ENCODE assay signal across 8 mouse cellular contexts in genomic region chr8:122474951-122475560, GRCm38 (mm10). TPM values are rescaled to one million over a fixed set of nuclear protein-coding genes. Genes with fewer than 3 reads are reported as not detected.
A peak's percentile ranks its signal among the peaks of the same experiment; 100 is the strongest.
DNase-seq lines count a peak whose midpoint lies in the region; ATAC-seq and TF ChIP-seq lines count a peak whose summit lies in the region.

No protein-coding gene starts in this region.

- H3K27ac ChIP-seq in bone marrow, adult 2 months (ENCODE audit: control insufficient read depth, insufficient read depth, low read depth, low read length, poor library complexity), result peak overlapping the region; percentile 94
- H3K27ac ChIP-seq in forebrain, embryonic 10.5 days, result peak overlapping the region; percentile 91
- peak overlapping the region; percentile 89 for H3K27ac ChIP-seq in hindbrain, embryonic 15.5 days (replicated peaks)
- peak overlapping the region; percentile 58; the same call in 1 of the 2 replicates for H3K27ac ChIP-seq in limb, embryonic 13.5 days
- H3K27ac ChIP-seq in midbrain, embryonic 14.5 days (replicated peaks; ENCODE audit: low read depth, low read length), result no peak overlapping the region

- peaks cover 10% of the 10 kb centered on the region; the same call in 1 of the 2 replicates for H3K4me1 ChIP-seq in bone marrow, adult 2 months (ENCODE audit: control insufficient read depth, insufficient read depth, low read length)
- peaks cover 31% of the 10 kb centered on the region for H3K4me1 ChIP-seq in forebrain, embryonic 10.5 days
- H3K4me1 ChIP-seq in hindbrain, embryonic 15.5 days (replicated peaks), result peaks cover 28% of the 10 kb centered on the region
- peaks cover 18% of the 10 kb centered on the region for H3K4me1 ChIP-seq in limb, embryonic 13.5 days
- H3K4me1 ChIP-seq in midbrain, embryonic 14.5 days (ENCODE audit: control insufficient read depth, insufficient read depth, low read length), result peaks cover 16% of the 10 kb centered on the region

- peak; percentile 49 for DNase-seq in retina, postnatal 1 day
- DNase-seq in retina, embryonic 14.5 days (ENCODE audit: low spot score), result no peak
- DNase-seq in forebrain, embryonic 10.5 days (ENCODE audit: extremely low spot score, low spot score), result no peak
- peak; percentile 25 for DNase-seq in midbrain, embryonic 14.5 days
- peak; percentile 72 for DNase-seq in thymus, postnatal 14 days

- no peaks in the 10 kb centered on the region for H3K27me3 ChIP-seq in forebrain, embryonic 10.5 days (ENCODE audit: poor library complexity, severe bottlenecking)
- H3K27me3 ChIP-seq in hindbrain, embryonic 15.5 days, result no peaks in the 10 kb centered on the region
- no peaks in the 10 kb centered on the region for H3K27me3 ChIP-seq in limb, embryonic 13.5 days
- H3K27me3 ChIP-seq in midbrain, embryonic 14.5 days (ENCODE audit: control insufficient read depth, insufficient read depth, low read length), result no peaks in the 10 kb centered on the region

- H3K9ac ChIP-seq in hindbrain, embryonic 15.5 days, result peak overlapping the region; percentile 94
- H3K9ac ChIP-seq in limb, embryonic 13.5 days, result peak overlapping the region; percentile 98
- H3K9ac ChIP-seq in midbrain, embryonic 14.5 days (replicated peaks; ENCODE audit: low read length), result peak overlapping the region; percentile 89

- peaks cover 61% of the 10 kb centered on the region for H3K36me3 ChIP-seq in forebrain, embryonic 10.5 days (replicated peaks)
- peaks cover 34% of the 10 kb centered on the region for H3K36me3 ChIP-seq in hindbrain, embryonic 15.5 days
- peaks cover 56% of the 10 kb centered on the region for H3K36me3 ChIP-seq in limb, embryonic 13.5 days
- peaks cover 48% of the 10 kb centered on the region for H3K36me3 ChIP-seq in midbrain, embryonic 14.5 days (ENCODE audit: control insufficient read depth, insufficient read depth, low read length)

- TF ChIP-seq CTCF in bone marrow, adult 2 months (IDR thresholded peaks at IDR 0.05; ENCODE audit: control insufficient read depth, insufficient read depth, low read length), result no peak

- no peak for TF ChIP-seq POLR2A in bone marrow, adult 2 months (IDR thresholded peaks at IDR 0.05; ENCODE audit: borderline replicate concordance, control insufficient read depth, low read depth, low read length)

- H3K4me2 ChIP-seq in hindbrain, embryonic 15.5 days, result peak overlapping the region; percentile 97
- peak overlapping the region; percentile 97 for H3K4me2 ChIP-seq in limb, embryonic 13.5 days (replicated peaks)
- H3K4me2 ChIP-seq in midbrain, embryonic 14.5 days (ENCODE audit: low read length), result peak overlapping the region; percentile 95

- peak overlapping the region; percentile 89 for H3K4me3 ChIP-seq in bone marrow, adult 2 months (replicated peaks; ENCODE audit: control insufficient read depth, low read depth, low read length)
- H3K4me3 ChIP-seq in forebrain, embryonic 10.5 days, result peak overlapping the region; percentile 98
- H3K4me3 ChIP-seq in hindbrain, embryonic 15.5 days, result peak overlapping the region; percentile 80
- peak overlapping the region; percentile 98 for H3K4me3 ChIP-seq in limb, embryonic 13.5 days
- H3K4me3 ChIP-seq in midbrain, embryonic 14.5 days (replicated peaks; ENCODE audit: low read depth, low read length), result peak overlapping the region; percentile 99

- no peak for ATAC-seq in hindbrain, embryonic 15.5 days (ENCODE audit: low FRiP score, low read depth)
- ATAC-seq in limb, embryonic 13.5 days (ENCODE audit: low FRiP score, low read depth), result peak; percentile 6
- 0 out of 2 replicates have a peak, but pooled peaks have one; percentile 6 for ATAC-seq in midbrain, embryonic 14.5 days (ENCODE audit: low FRiP score, low TSS enrichment)

- no peaks in the 10 kb centered on the region for H3K9me3 ChIP-seq in forebrain, embryonic 10.5 days
- no peaks in the 10 kb centered on the region for H3K9me3 ChIP-seq in hindbrain, embryonic 15.5 days
- H3K9me3 ChIP-seq in limb, embryonic 13.5 days, result no peaks in the 10 kb centered on the region
- no peaks in the 10 kb centered on the region for H3K9me3 ChIP-seq in midbrain, embryonic 14.5 days (ENCODE audit: control insufficient read depth, low read length)

- under 1% methylated on average over 16 of the region's 16 CpGs for WGBS in bone marrow, adult 2 months
- 21% methylated on average over 16 of the region's 16 CpGs for WGBS in forebrain, embryonic 10.5 days
- WGBS in hindbrain, embryonic 15.5 days, result 12% methylated on average over 16 of the region's 16 CpGs
- 13% methylated on average over 16 of the region's 16 CpGs for WGBS in limb, embryonic 13.5 days
- WGBS in midbrain, embryonic 14.5 days, result 18% methylated on average over 16 of the region's 16 CpGs

RNA-seq across cellular contexts. Expression of gene Rnf166, which starts 0.8 kb away (rescaled TPM):
- polyA plus RNA-seq in bone marrow, adult 2 months (2011; ENCODE audit: insufficient read depth, insufficient read length, low replicate concordance, missing spikeins), result 17.4 and 32.7 TPM in 2 replicates
- 31.0 and 33.0 TPM in 2 replicates for polyA plus RNA-seq in forebrain, embryonic 10.5 days (2016; fragmentation: Nextera tagmentation; extraction: Ambion mirVana)
- polyA plus RNA-seq in hindbrain, embryonic 15.5 days (2015; fragmentation: Nextera tagmentation; extraction: Ambion mirVana), result 33.9 and 37.9 TPM in 2 replicates
- polyA plus RNA-seq in limb, embryonic 13.5 days (2015; fragmentation: Nextera tagmentation; extraction: Ambion mirVana), result 51.2 and 52.6 TPM in 2 replicates
- 33.7 and 34.4 TPM in 2 replicates for polyA plus RNA-seq in midbrain, embryonic 14.5 days (2014; fragmentation: Nextera tagmentation; extraction: Ambion mirVana)

RNA-seq across cellular contexts. Expression of gene Ctu2, which starts 0.9 kb away (rescaled TPM):
- polyA plus RNA-seq in bone marrow, adult 2 months (2011; ENCODE audit: insufficient read depth, insufficient read length, low replicate concordance, missing spikeins), result 62.9 and 122 TPM in 2 replicates
- 84.7 and 89.1 TPM in 2 replicates for polyA plus RNA-seq in forebrain, embryonic 10.5 days (2016; fragmentation: Nextera tagmentation; extraction: Ambion mirVana)
- polyA plus RNA-seq in hindbrain, embryonic 15.5 days (2015; fragmentation: Nextera tagmentation; extraction: Ambion mirVana), result 78.3 and 80.7 TPM in 2 replicates
- 56.7 and 59.4 TPM in 2 replicates for polyA plus RNA-seq in limb, embryonic 13.5 days (2015; fragmentation: Nextera tagmentation; extraction: Ambion mirVana)
- polyA plus RNA-seq in midbrain, embryonic 14.5 days (2014; fragmentation: Nextera tagmentation; extraction: Ambion mirVana), result 80.6 and 93.1 TPM in 2 replicates

RNA-seq across cellular contexts. Expression of gene Snai3, which starts 14.5 kb away (rescaled TPM):
- 2.2 TPM in 1 of 2 replicates, not detected in the other for polyA plus RNA-seq in bone marrow, adult 2 months (2011; ENCODE audit: insufficient read depth, insufficient read length, low replicate concordance, missing spikeins)
- 0.18 and 0.22 TPM in 2 replicates for polyA plus RNA-seq in forebrain, embryonic 10.5 days (2016; fragmentation: Nextera tagmentation; extraction: Ambion mirVana)
- not detected in 2 replicates for polyA plus RNA-seq in hindbrain, embryonic 15.5 days (2015; fragmentation: Nextera tagmentation; extraction: Ambion mirVana)
- polyA plus RNA-seq in limb, embryonic 13.5 days (2015; fragmentation: Nextera tagmentation; extraction: Ambion mirVana), result 0.83 and 0.97 TPM in 2 replicates
- polyA plus RNA-seq in midbrain, embryonic 14.5 days (2014; fragmentation: Nextera tagmentation; extraction: Ambion mirVana), result not detected in 2 replicates

RNA-seq across cellular contexts. Expression of gene Mvd, which starts 31.8 kb away (rescaled TPM):
- 2.4 and 6.3 TPM in 2 replicates for polyA plus RNA-seq in bone marrow, adult 2 months (2011; ENCODE audit: insufficient read depth, insufficient read length, low replicate concordance, missing spikeins)
- polyA plus RNA-seq in forebrain, embryonic 10.5 days (2016; fragmentation: Nextera tagmentation; extraction: Ambion mirVana), result 52.1 and 54.2 TPM in 2 replicates
- 70.0 and 70.1 TPM in 2 replicates for polyA plus RNA-seq in hindbrain, embryonic 15.5 days (2015; fragmentation: Nextera tagmentation; extraction: Ambion mirVana)
- polyA plus RNA-seq in limb, embryonic 13.5 days (2015; fragmentation: Nextera tagmentation; extraction: Ambion mirVana), result 37.1 and 39.7 TPM in 2 replicates
- 47.1 and 60.9 TPM in 2 replicates for polyA plus RNA-seq in midbrain, embryonic 14.5 days (2014; fragmentation: Nextera tagmentation; extraction: Ambion mirVana)

RNA-seq across cellular contexts. Expression of gene Cyba, which starts 42.3 kb away (rescaled TPM):
- polyA plus RNA-seq in bone marrow, adult 2 months (2011; ENCODE audit: insufficient read depth, insufficient read length, low replicate concordance, missing spikeins), result 168 and 494 TPM in 2 replicates
- 70.0 and 75.7 TPM in 2 replicates for polyA plus RNA-seq in forebrain, embryonic 10.5 days (2016; fragmentation: Nextera tagmentation; extraction: Ambion mirVana)
- polyA plus RNA-seq in hindbrain, embryonic 15.5 days (2015; fragmentation: Nextera tagmentation; extraction: Ambion mirVana), result 39.1 and 46.0 TPM in 2 replicates
- 139 and 144 TPM in 2 replicates for polyA plus RNA-seq in limb, embryonic 13.5 days (2015; fragmentation: Nextera tagmentation; extraction: Ambion mirVana)
- 20.2 and 36.2 TPM in 2 replicates for polyA plus RNA-seq in midbrain, embryonic 14.5 days (2014; fragmentation: Nextera tagmentation; extraction: Ambion mirVana)

Comparison
In these comparisons a context has a peak if more than half of its experiments do, and no peak if none do; other contexts are left out.
1. DNase-seq: peak in retina, postnatal 1 day (single experiment), midbrain, embryonic 14.5 days (single experiment) and thymus, postnatal 14 days (single experiment); none in retina, embryonic 14.5 days (single experiment) and forebrain, embryonic 10.5 days (single experiment).
2. Peak in every context shown above with its lines, with median percentiles within 50 percentile points of each other: H3K4me3 ChIP-seq, H3K4me2 ChIP-seq and H3K9ac ChIP-seq.